ENCODE assay signal across 18 mouse cellular contexts in the genomic region with DNA sequence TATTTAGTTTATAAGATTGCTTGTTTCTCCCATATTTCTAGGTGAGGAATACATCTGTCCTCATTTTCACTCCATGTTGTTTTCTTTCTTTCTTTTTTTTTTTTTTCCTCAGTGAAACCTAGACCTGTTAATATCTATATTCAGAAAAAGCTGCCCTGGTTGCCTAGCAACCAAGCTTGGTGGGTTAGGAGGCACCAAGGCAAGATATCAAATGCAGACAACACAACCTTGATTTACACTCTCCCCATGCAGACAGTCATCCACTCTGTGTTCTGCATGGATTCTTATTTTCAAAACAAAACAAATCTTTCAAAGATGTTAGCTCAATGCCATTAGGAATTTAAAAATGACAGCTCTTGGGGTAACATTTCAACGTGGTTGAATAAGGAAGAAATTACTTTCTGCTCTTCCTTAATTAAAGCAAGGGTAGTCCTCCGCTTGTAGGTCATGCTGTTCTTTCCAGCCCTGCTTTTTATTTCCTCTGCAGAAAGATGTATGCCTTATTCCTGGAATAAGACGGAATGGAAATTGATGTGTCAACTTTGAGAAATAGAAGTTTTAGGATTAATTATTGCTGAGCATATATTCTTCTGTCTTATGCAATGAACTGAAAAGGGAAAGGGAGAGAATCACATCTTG.
DNase-seq lines count a peak whose midpoint lies in the region; ATAC-seq lines count a peak whose summit lies in the region.
"Had no signal": no experiment of that assay in that cellular context is flagged by ENCODE, and none has a peak within 500 bp of the region (broad histone marks: within the 10 kb centered on the region; RNA-seq: fewer than 3 reads in every experiment).

No protein-coding gene starts in this region.

- intact Hi-C loops in left cerebral cortex, postnatal 14 days (cut with DNase I), result no loop called here

- peak overlapping the region; percentile 28; the same call in 1 of the 2 replicates for H3K4me2 ChIP-seq in midbrain, embryonic 16.5 days (ENCODE audit: low read length)
- H3K4me2 ChIP-seq: limb, embryonic 13.5 days; liver, embryonic 15.5 days had no signal

- 57% methylated on average over 3 of the region's 3 CpGs for WGBS in midbrain, embryonic 16.5 days

- H3K27ac ChIP-seq in midbrain, embryonic 16.5 days (ENCODE audit: low read length), result peak overlapping the region; percentile 69
- H3K27ac ChIP-seq: embryonic facial prominence, embryonic 10.5 days; gastrocnemius, adult 2 months; limb, embryonic 13.5 days; liver, embryonic 15.5 days had no signal

- ATAC-seq in midbrain, embryonic 16.5 days, result peak; percentile 93
- ATAC-seq: inflammation-experienced regulatory T-cells, adult 6 months had no signal

- H3K27me3 ChIP-seq in midbrain, embryonic 16.5 days (ENCODE audit: control insufficient read depth, insufficient read depth, low read depth, low read length), result no peaks in the 10 kb centered on the region
- H3K27me3 ChIP-seq: limb, embryonic 13.5 days; liver, embryonic 15.5 days; megakaryocyte, embryonic 14.5 days had no signal

- H3K9ac ChIP-seq in midbrain, embryonic 16.5 days (ENCODE audit: low read depth, low read length), result peak overlapping the region; percentile 31; the same call in 1 of the 2 replicates
- H3K9ac ChIP-seq: limb, embryonic 13.5 days; liver, embryonic 15.5 days had no signal

- H3K9me3 ChIP-seq in midbrain, embryonic 16.5 days (replicated peaks; ENCODE audit: control insufficient read depth, low read length, poor library complexity, severe bottlenecking), result no peaks in the 10 kb centered on the region
- H3K9me3 ChIP-seq: embryonic facial prominence, embryonic 10.5 days; limb, embryonic 13.5 days; liver, embryonic 15.5 days; megakaryocyte, embryonic 14.5 days had no signal

- no peaks in the 10 kb centered on the region for H3K36me3 ChIP-seq in midbrain, embryonic 16.5 days (ENCODE audit: control insufficient read depth, insufficient read depth, low read length)
- H3K36me3 ChIP-seq: embryonic facial prominence, embryonic 10.5 days; limb, embryonic 13.5 days; liver, embryonic 15.5 days had no signal

- H3K4me1 ChIP-seq in midbrain, embryonic 16.5 days (ENCODE audit: control insufficient read depth, insufficient read depth, low read length), result 0 out of 2 replicates have a peak, but pooled peaks cover 5% of the 10 kb centered on the region
- H3K4me1 ChIP-seq: embryonic facial prominence, embryonic 10.5 days; limb, embryonic 13.5 days; liver, embryonic 15.5 days; megakaryocyte, embryonic 14.5 days had no signal

- peak; percentile 4 for DNase-seq in embryo, embryonic 11 days
- DNase-seq in embryo, embryonic 9.5 days (ENCODE audit: extremely low spot score), result no peak
- DNase-seq in left cerebral cortex, postnatal 14 days (ENCODE audit: low spot score in 2 of 2), result peak; percentile 15 to 18
- DNase-seq in left cerebral cortex, adult 11 months (ENCODE audit: low spot score), result no peak
- peak; percentile 34 for DNase-seq in brain, embryonic 18.5 days (ENCODE audit: low read depth, low spot score)
- no peak for DNase-seq in layer of hippocampus, adult 18-20 months (ENCODE audit: low spot score in 2 of 2)
- DNase-seq in heart, adult 8-10 months (ENCODE audit: low spot score), result no peak
- DNase-seq: adrenal gland, postnatal 10 days; cerebellum, postnatal 14 days; gastrocnemius, adult 2 months; heart, adult 18-20 months; lung, postnatal 10 days had no signal

- no peak overlapping the region for H3K4me3 ChIP-seq in midbrain, embryonic 16.5 days (ENCODE audit: low read depth, low read length)
- H3K4me3 ChIP-seq: embryonic facial prominence, embryonic 10.5 days; gastrocnemius, adult 2 months; limb, embryonic 13.5 days; liver, embryonic 15.5 days; megakaryocyte, embryonic 14.5 days had no signal

Comparison
In these comparisons a context has a peak if more than half of its experiments do, and no peak if none do; other contexts are left out.
1. DNase-seq: peak in embryo, embryonic 11 days (single experiment), left cerebral cortex, postnatal 14 days (2 of 2) and brain, embryonic 18.5 days (single experiment); none in embryo, embryonic 9.5 days (single experiment), left cerebral cortex, adult 11 months (single experiment), layer of hippocampus, adult 18-20 months (0 of 2) and heart, adult 8-10 months (single experiment).